Mouse (Mus musculus): Measurements from ENCODE around the gene Art2b. TPM values are rescaled to one million over a fixed set of nuclear protein-coding genes. Genes with fewer than 3 reads are reported as not detected.
"Not testable (repeated sequence)": the region's sequence is repeated elsewhere in the genome, so short reads cannot be mapped to it uniquely, and the experiment has no call there.

The Art2b gene
- 0.21 and 0.36 TPM in 2 replicates for total RNA-seq (2015)
- 0.07 and 0.81 TPM in 2 replicates for total RNA-seq (2017)

DNA sequence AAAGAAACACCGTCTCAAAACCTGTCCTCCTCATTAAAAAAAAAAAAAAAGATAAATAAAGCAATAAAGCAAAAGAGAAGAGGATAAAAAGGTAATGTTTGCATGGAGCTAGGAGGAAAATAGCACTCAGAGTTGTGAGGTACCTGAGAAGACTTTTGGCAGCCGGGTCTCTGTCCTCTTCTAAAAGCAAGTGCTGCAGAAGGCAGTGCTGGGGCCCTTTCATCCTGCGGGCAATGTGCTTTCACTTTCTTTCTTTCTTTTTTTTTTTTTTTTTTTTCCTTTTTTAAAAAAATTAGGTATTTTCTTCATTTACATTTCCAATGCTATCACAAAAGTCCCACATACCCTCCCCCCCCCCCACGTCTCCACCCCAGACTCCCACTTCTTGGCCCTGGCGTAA, at the start of gene Art2b:
TSS of gene Art2b (minus strand) at position 193 of the 400 bp plus-strand sequence.
- no peak for ATAC-seq (ENCODE audit: poor library complexity, severe bottlenecking)

DNA sequence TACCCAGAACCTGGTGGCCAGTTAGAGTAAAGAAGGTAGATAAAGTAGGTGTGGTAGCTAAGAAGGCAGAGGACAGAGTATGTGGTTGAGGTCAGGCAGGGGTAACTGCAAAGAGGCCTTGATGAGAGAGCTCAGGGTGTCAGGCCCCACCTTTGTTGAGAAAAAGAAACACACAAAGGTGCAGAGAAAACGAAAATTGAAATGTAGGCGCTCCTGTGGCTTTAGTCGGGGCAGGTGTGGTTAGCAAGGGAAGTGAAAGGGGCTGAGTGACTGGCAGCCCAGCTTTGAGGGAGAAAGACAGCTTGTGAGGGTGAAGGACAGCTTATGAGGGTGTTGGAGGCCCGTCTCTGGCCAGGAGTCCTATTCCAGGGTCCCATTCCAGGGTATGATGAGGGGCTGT, 49.1 kb upstream of the Art2b start:
- peak; percentile 62 for ATAC-seq (ENCODE audit: poor library complexity, severe bottlenecking)

DNA sequence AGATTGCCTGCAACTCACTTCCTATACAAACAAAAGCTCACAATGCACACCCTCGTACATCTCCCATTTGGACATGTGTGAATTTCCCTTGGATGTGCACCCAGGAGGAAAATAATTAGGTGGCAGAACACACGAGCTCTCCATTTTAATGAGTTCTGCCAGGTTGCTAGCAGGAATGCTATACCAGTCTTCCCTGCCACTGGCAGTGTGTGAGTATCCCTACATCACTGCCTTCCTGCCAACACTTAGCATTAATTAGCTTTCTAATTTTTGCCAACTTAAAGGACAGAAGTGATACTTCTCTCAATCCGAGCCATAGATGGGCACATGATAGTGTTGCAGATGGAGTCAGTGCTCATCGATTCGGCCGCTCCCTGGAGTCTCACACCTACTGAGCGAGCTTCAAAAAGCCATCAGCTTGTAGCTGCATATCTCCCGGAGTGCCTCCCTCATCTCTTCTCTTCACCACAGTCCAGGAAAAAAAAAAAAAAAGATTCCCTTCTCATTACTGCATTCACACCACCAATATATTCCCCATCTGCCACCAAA, 48.3 kb upstream of the Art2b start:
- ATAC-seq (ENCODE audit: poor library complexity, severe bottlenecking) = no peak

DNA sequence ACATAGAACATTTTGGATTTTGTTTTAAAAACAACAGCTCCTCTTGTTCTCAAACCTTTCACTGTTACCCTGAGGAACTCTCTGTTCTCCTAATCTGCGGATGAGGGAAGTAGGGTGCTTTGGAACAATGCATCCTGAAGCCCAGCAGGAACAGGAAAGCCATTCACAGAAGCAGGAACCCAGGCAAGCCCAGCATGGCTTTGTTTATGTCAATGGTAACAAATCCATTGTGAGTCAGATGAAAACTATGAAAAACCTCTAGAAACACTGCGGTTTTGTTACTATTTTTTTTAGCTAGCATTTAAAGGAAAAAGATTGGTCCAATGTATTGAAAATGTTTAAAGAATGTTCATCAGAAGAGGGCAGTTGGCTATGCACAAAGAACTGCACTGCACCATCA, 43.1 kb upstream of the Art2b start:
- no peak for ATAC-seq (ENCODE audit: poor library complexity, severe bottlenecking)

DNA sequence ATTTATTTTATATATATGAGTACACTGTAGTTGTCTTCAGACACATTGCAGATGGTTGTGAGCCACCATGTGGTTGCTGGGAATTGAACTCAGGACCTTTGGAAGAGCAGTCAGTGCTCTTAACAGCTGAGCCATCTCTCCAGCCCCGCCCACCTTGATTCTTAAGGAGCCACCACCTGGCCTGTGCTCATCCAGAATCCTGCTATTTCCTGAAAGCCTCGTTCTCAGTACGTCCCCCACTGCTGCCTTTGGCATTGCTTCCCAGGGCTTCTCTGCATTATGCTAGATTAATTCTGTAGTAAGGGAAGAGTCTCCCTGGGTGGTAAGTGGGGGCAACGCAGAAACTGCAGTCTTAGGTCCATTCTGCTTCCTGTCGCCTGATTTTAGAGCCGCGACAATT, 41.8 kb upstream of the Art2b start:
- not testable (repeated sequence) for ATAC-seq (ENCODE audit: poor library complexity, severe bottlenecking)

DNA sequence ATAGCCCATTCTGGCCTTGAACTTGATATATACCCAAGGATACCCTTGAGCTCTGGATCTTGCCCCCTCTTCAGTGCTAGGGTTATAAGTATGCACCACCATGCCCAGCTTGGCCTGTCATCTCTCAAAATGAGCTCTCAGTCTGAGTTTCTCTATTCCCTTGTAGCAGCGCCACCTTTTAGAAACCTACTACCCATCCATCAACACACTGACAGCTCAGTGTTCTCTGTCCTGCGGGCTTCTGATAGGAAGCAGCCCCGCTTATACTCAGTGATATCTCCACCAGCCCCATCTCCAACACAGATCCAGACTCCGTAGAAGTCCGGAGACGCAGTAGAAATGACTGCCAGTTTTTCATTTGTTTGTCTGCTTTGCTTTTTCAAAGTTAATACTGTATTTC, 38.9 kb upstream of the Art2b start:
- ATAC-seq (ENCODE audit: poor library complexity, severe bottlenecking) = no peak

DNA sequence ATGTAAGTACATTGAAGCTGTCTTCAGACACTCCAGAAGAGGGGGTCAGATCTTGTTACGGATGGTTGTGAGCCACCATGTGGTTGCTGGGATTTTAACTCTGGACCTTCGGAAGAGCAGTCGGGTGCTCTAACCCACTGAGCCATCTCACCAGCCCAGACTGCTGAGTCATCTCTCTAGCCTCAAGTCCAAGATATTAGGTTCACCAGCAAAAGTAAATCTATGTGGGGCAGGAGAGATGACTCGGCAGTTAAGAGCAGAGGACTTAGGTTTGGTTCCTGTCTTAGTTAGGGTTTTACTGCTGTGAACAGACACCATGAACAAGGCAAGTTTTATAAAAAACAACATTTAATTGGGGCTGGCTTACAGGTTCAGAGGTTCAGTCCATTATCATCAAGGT, 36.5 kb upstream of the Art2b start:
- ATAC-seq (ENCODE audit: poor library complexity, severe bottlenecking) = not testable (repeated sequence)

DNA sequence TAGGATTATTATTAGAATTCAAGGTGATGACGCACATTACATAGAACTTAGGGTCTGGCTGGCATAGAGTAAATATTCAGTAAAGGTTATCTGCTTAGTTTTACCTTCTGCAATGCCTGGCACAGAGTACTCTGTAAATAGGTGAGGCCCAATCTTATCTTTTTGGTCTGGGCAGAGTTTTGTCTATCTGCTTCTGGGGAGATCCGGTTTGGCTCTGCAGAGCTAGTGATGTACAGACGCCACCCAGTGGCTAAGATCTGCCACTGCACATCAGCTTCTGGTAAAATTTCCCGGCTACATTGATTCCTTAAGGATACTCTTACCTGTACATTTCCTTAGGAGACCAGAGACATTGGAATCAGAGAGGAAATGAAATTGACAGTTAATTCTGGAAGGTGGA, 35.0 kb upstream of the Art2b start:
- peak; percentile 56; the same call in 1 of the 2 replicates for ATAC-seq (ENCODE audit: poor library complexity, severe bottlenecking)

DNA sequence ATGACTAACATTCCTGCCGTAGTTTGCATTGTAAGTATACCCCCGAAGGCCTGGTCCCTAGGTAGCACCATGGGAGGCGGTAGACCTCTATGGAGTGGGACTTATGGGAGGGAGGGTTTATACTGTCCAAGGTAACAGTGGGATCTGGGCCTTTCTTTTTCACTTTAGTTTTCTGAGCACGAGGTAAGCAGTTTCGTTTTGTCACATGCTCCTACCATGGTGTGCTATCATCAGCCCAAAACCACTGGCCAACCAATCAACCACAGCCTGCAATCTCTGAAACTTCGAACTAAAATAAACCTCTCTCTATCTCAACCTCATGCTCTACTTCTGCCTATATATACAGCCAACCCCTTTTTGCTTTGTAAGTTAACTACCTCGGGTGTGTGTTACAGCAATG, 32.9 kb upstream of the Art2b start:
- no peak for ATAC-seq (ENCODE audit: poor library complexity, severe bottlenecking)

DNA sequence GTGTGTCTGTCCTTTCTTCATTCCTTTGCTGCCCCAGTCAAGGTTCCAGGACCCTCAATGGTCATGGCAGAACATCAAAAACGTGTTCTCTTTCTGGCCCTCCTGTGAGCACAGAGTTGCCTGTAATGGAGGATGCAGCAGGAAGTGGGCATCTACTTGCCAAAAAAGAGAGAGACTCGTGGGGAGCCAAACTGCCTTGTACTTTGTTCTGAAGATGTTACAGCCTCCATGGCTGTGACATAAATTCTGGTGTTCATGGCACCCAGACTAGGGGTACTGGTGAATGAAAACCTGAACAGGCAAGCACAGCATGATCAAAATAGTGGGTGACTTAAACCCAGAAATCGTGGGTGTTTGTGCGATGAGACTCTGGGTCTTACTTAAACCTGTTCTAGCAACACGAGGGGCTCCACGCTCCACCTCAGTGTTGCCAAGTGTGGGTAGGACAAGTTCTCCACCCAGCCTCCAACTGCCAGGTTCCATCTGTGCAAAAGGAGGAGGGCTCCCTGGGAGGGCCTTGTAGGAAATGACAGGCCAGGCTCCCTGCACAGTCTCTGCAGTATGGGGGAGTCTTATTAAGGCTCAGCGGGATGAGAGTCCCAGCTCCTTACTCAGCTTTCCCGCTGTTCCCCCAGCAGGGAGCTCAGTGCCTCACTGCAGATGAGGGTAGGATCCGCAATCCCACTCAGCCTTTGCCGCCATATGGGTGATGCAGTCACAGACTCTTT, 32.2 kb upstream of the Art2b start:
- ATAC-seq (ENCODE audit: poor library complexity, severe bottlenecking) = no peak

DNA sequence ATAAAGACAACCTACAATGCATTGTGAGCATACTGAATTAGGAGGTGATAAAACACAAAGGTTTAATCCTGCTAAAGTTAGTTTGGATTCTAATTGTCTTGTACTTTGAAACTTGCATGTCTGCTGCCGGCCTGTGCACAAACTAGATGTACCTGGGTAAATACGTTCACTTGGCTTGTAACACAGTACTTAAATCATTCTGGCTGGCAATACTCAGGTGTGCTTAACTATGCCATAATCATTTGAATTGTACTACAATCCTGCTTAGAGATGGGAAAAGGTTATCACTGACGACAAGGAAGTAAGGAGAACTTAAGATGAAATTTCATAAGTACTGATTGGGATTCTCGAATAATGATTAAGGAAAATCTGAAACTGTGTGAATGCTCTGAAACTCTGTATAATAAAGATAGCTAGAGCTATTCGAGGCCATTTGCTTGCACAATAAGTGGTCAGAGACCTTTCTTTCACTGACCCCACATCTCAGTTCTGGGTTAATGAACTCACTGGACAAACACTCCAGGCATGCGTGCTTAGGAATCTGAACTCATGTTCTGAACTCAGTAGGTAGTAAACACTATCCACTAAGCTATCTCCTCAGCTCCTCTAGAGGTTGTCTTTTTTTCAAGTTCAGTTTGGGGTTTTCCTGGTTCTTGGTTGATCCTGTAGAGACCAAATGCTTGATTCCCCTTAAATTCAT, 30.9 kb upstream of the Art2b start:
- no peak for ATAC-seq (ENCODE audit: poor library complexity, severe bottlenecking)

DNA sequence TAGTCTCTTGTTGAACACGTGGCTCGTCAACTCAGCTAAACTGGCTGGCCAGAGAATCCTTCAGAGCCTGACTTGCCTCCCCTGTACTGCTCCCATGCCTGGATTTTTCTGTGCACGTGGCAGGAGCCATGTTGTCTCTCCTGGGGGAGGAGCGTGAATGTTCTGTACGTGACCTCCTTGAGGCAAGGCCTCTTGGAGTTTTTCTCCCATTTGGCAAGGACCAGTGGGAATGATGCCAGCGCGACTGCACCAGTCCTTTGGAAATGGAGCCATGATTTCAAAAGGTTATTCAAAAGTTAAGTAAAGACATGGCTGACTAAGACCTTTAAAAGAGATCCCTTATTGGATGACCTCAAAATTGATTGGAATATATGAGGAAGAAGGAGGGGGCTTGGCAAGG, 30.0 kb upstream of the Art2b start:
- ATAC-seq (ENCODE audit: poor library complexity, severe bottlenecking) = no peak

DNA sequence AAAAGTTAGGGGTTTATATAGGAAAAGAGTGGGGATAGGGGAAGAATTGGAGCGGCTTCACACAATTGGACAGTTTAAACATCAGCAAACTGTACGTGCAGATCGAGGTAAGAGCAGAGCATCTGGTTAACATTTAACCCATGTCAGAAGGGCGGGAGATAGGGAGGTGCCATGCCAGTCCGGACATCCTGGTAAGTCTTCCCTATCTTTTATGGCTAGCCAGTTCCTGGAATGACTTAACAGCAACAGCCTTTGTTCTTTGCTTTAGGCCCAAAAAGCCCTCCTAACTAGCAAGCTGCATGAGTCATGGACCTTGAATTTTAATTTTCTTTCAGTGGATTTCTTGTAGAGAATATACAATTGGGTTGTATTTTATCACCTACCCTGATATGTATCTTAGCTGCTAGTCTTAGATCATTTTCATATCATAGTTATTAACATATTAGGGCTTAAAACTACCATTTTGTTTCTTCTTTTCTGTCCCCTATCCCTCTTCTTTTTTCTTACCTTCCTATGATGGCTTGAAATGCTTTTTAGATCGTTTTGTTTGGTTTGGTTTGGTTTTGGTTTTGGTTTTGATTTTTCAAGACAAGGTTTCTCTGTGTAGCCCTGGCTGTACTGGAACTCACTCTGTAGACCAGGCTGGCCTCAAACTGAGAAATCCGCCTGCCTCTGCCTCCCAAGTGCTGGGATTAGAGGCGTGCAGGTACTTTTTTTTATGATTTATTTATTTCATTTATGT, 27.6 kb upstream of the Art2b start:
- not testable (repeated sequence) for ATAC-seq (ENCODE audit: poor library complexity, severe bottlenecking)

DNA sequence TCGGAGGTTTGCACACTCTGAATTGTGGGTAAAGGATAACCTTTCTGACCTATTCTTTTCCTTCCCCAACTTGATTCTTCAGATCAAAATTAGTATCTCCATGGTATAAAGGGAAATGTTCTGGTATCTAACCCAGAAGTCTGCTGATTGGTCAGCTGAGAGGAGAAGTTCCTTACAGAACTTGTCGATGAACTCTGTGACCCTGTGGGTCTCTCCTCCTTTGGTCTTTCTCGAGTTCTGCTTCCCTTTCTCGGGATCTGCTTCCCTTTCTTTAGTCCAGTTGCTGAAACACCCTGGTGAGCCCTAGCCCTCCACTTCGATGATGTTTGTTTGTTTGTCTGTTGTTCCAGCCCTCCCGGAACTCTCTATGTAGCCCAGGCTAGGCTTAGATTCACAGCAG, 22.4 kb upstream of the Art2b start:
- peak; percentile 86 for ATAC-seq (ENCODE audit: poor library complexity, severe bottlenecking)

DNA sequence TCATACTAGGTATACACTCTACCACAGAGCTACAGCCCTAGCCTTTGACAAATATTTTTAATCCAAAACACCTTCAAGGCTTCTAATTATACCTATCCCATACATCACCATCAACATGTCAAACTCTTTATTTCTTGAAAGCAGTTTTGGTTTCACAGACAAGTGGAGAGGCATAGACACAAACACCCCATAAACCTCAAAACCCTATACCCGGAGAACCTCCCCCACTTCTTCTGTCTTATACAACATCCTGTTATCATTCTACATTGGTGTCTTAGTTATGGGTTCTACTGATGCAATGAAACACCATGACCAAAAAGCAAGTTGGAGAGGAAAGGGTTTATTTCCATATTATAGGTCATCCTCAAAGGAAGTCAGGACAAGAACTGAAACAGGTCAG, 15.0 kb upstream of the Art2b start:
- ATAC-seq (ENCODE audit: poor library complexity, severe bottlenecking) = no peak

DNA sequence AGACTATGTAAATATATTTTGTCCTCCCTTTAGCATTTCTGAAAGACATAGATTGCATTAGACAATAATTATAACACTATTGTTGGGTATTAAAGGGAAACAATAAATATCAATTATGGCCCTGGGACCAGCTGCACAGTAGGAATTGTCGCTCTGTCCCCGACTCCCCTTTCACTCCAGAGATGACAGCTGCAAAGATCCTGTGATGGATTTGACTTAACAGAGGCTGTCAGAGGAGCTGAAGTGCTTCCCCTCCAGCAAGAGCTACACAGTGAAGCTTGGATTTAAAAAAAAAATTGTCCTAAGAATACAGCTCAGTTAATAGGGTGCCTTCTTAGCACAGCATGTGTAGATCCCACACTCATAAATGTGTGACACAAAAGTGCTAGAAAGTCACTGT, 13.1 kb upstream of the Art2b start:
- ATAC-seq (ENCODE audit: poor library complexity, severe bottlenecking) = no peak

DNA sequence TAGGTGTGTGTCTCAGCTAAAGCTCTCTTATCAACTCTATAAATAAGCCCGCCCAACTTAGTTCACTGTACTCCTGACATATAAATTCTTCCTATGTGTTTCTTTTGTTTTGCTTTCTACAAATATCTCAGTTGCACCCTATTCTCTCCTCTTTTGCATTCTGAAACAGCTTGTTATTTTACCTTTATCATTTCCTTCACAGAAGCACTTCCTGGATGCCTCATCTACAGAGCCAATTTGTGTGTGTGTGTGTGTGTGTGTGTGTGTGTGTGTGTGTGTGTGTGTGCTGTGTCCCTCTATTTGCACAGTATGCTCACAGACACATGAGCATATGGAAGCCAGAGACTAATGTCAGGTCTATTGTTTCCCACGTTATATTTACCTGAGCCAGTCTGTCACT, 9.6 kb upstream of the Art2b start:
- no peak for ATAC-seq (ENCODE audit: poor library complexity, severe bottlenecking)

DNA sequence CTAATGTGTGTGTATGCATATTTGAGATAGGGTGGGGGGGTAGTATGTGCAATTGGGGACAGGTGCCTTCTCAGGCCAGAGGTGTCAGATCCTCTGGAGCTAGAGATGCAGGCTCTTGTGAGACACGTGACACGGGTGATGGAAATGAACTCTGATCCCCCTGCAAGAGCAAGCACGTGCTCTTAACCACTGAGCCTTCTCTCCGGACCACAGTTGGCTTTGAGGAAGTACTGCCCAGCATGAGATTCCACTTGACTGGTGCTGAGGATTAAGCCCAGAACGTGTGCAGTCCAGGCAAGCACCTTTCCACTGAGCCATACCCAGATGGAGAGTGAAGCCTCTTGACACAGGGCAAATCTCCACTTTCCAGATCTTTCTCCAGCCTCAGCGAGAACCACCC, 1.1 kb downstream of the Art2b start:
- ATAC-seq (ENCODE audit: poor library complexity, severe bottlenecking) = not testable (repeated sequence)

DNA sequence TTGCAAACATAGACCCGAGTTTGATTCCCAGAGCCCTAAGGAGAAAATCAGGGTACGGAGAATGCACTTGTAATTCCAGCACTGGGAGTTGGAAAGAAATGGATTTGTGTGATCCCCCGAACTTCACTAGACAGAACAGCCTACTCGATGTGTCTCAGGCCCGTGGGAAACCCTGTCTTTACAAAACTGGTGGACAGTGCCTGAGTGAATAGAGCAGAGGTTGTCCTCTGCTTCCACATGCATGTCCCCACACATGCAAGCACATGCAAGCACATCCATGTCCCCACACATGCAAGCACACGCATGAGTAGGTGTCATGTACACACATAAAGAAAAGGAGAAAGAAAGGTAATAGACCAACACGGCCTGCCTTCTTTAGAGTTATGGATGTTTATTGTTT, 3.4 kb downstream of the Art2b start:
- no peak for ATAC-seq (ENCODE audit: poor library complexity, severe bottlenecking)

DNA sequence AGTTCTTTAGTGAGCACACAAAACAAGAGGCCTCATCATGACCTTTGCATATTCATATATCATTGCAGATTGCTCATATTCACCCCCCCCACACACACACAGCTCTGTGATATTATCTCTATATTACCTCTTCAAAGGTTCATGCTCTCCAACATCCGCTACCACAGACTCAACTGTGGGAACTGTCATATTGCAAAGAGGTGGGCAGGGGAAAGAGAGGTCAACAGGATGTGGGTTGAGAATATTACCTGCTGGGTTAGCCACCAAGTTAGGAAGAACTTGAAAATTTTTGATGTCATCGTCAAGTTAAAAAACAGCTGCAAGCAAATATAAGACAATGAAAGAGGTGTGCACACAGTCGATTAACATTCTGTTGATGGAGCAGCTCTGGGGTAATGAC, 4.5 kb downstream of the Art2b start:
- peak; percentile 69 for ATAC-seq (ENCODE audit: poor library complexity, severe bottlenecking)

DNA sequence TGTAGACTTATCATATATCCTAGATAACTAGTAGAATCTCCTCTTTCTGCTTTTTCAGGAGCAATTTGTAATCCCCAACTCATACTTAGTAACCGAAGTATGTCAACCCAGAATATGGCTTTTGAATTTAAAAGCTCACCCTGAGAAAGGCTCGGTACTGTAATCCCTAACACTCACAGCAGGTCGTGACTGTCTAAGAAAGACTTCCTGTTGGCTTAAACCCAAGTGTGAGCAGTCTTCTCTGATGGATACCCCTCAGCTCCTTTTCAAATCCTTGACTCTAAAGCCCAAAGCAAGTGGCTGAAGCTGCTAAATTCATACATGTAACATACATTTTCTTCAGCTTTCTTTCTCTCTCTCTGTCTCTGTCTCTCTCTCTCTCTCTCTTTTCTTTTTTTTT, 11.0 kb downstream of the Art2b start:
- ATAC-seq (ENCODE audit: poor library complexity, severe bottlenecking) = no peak

DNA sequence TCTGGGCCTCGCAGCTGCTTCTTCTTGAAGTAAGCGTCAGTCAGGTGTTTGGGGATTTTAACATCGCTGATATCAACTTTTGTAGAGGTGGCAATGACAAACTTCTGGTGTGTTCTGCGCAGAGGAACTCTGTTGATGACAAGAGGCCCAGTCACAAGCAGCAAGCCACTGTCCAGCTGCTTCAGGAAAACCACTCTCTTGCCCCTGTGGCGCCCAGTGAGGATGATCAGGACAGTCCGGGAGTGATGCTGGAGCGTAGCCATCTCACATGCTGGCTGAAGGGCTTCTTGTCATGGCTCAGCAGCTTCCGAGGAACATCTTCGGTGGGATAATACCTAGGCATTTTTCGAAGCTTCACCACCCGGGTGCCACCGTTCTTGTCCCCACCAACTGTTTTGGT, 11.8 kb downstream of the Art2b start:
- not testable (repeated sequence) for ATAC-seq (ENCODE audit: poor library complexity, severe bottlenecking)

Data from megakaryocyte, adult 5-6 weeks (primary cell).